Mouse (Mus musculus) heart, embryonic 12.5 days (tissue): ENCODE measurements around the gene Gm10643. TPM values are rescaled to one million over a fixed set of nuclear protein-coding genes. Genes with fewer than 3 reads are reported as not detected.
A peak's percentile ranks its signal among the peaks of the same experiment; 100 is the strongest.

ENCODE experiments used
- ATAC-seq: fragments of 200-750 bp; cut with Nextera tagmentation; 2 replicates; pipeline ENCODE4 v1.8.0; 2017; ENCODE audit warnings: moderate TSS enrichment, moderate library complexity; ENCODE audit not compliant: insufficient number of reproducible peaks, low FRiP score
- H3K27ac ChIP-seq: fragments of 300-500 bp; sonication (generic); 2 replicates; pipeline ENCODE4 v1.5.1; 2016; ENCODE audit warnings: mild to moderate bottlenecking, moderate library complexity; ENCODE audit not compliant: poor library complexity, severe bottlenecking
- H3K27me3 ChIP-seq: fragments of 300-500 bp; sonication (generic); replicated peaks from 2 replicates; pipeline ENCODE4 v1.6.1; 2016; ENCODE audit warnings: mild to moderate bottlenecking, moderate library complexity
- H3K36me3 ChIP-seq: fragments of 300-500 bp; sonication (generic); 2 replicates; pipeline ENCODE4 v1.6.1; 2016; ENCODE audit warnings: mild to moderate bottlenecking, moderate library complexity
- H3K4me1 ChIP-seq: fragments of 300-500 bp; sonication (generic); replicated peaks from 2 replicates; pipeline ENCODE4 v1.6.1; 2016; ENCODE audit warnings: mild to moderate bottlenecking
- H3K4me2 ChIP-seq: fragments of 300-500 bp; sonication (generic); 2 replicates; pipeline ENCODE4 v1.6.1; 2016; ENCODE audit warnings: mild to moderate bottlenecking, moderate library complexity
- H3K4me3 ChIP-seq: fragments of 300-500 bp; sonication (generic); 2 replicates; pipeline ENCODE4 v1.5.1; 2016; ENCODE audit warnings: mild to moderate bottlenecking
- H3K9ac ChIP-seq: fragments of 300-500 bp; sonication (generic); 2 replicates; pipeline ENCODE4 v1.6.1; 2016; ENCODE audit warnings: mild to moderate bottlenecking, moderate library complexity
- H3K9me3 ChIP-seq: fragments of 300-500 bp; sonication (generic); replicated peaks from 2 replicates; pipeline ENCODE4 v1.6.1; 2016; ENCODE audit warnings: mild to moderate bottlenecking, moderate library complexity
- WGBS: fragments of 180-500 bp; shearing (Covaris S2); methylation state at CpG from one replicate; pipeline ENCODE4 v1.1.7; 2016; 5-methylcytosine and 5-hydroxymethylcytosine counted together
- microRNA counts: library from miRNA; unstranded; fragments of <30 nt; microRNA quantifications from one replicate; lab custom pipeline; 2017
- microRNA-seq: library from miRNA; unstranded; fragments of <30 nt; microRNA quantifications from one replicate; pipeline ENCODE4, GENCODE M21; 2017
- polyA plus RNA-seq: library from polyadenylated mRNA; unstranded; fragments of >200 nt; fragmentation: Nextera tagmentation; extraction: Ambion mirVana; gene quantifications from 2 replicates; pipeline ENCODE4 v1.2.1, GENCODE M21; 2016

Gene Gm10643
- polyA plus RNA-seq, 1 experiment from 2014 or later, result 1.2 TPM

GRCm38 (mm10) chr8:84015833-84016232, 49.1 kb downstream of the Gm10643 start:
- no peaks in the 10 kb centered on the region for H3K36me3 ChIP-seq
- H3K4me2 ChIP-seq, result no peak overlapping the region
- peaks cover 50% of the 10 kb centered on the region for H3K27me3 ChIP-seq
- H3K9me3 ChIP-seq, result 0 out of 2 replicates have a peak, but pooled peaks cover 4% of the 10 kb centered on the region
- H3K4me1 ChIP-seq, result peaks cover 17% of the 10 kb centered on the region
- H3K9ac ChIP-seq, result no peak overlapping the region
- no peak for ATAC-seq
- H3K4me3 ChIP-seq, result no peak overlapping the region
- WGBS, result 90% methylated on average over 5 of the region's 5 CpGs
- no peak overlapping the region for H3K27ac ChIP-seq

MicroRNA genes within 50 kb of the gene (microRNA counts, 519-probe panel; counts per million panel counts)
- microRNA mmu-miR-709 (lab: Ali Mortazavi, UCI), result 1,731 counts per million, percentile 4 among the panel's probes with 10 or more counts

Small RNA genes within 50 kb of the gene (microRNA-seq; reads per million reads assigned to microRNA genes)
- not detected for gene Mir709

Other genes starting within 250 kb of the Gm10643 start
- 11.2 and 11.4 TPM in 2 replicates for gene Adgrl1, start 165.0 kb downstream of the Gm10643 start, polyA plus RNA-seq
- 0.34 and 0.40 TPM in 2 replicates for gene Gm10644, start 109.9 kb downstream of the Gm10643 start, polyA plus RNA-seq
- gene Asf1b, start 109.6 kb downstream of the Gm10643 start, polyA plus RNA-seq, result 55.0 and 58.3 TPM in 2 replicates
- gene Prkaca, start 92.1 kb downstream of the Gm10643 start, polyA plus RNA-seq, result 216 and 234 TPM in 2 replicates
- gene Samd1, start 67.5 kb downstream of the Gm10643 start, polyA plus RNA-seq, result 4.5 and 5.8 TPM in 2 replicates
- gene 1700067K01Rik, start 63.6 kb downstream of the Gm10643 start, polyA plus RNA-seq, result 0.22 and 0.54 TPM in 2 replicates
- gene 2210011C24Rik, start 53.0 kb downstream of the Gm10643 start, polyA plus RNA-seq, result 0.30 TPM in 1 of 2 replicates, not detected in the other
- gene Palm3, start 43.7 kb downstream of the Gm10643 start, polyA plus RNA-seq, result 1.7 and 2.1 TPM in 2 replicates
- 4.4 and 5.3 TPM in 2 replicates for gene Il27ra, start 22.5 kb downstream of the Gm10643 start, polyA plus RNA-seq
- not detected in 2 replicates for gene Rln3, start 20.1 kb downstream of the Gm10643 start, polyA plus RNA-seq
- gene Rfx1, start 1.7 kb upstream of the Gm10643 start, polyA plus RNA-seq, result 6.9 and 7.5 TPM in 2 replicates
- gene Dcaf15, start 39.6 kb upstream of the Gm10643 start, polyA plus RNA-seq, result 10.5 and 11.4 TPM in 2 replicates
- 0.14 TPM in 1 of 2 replicates, not detected in the other for gene Podnl1, start 60.9 kb upstream of the Gm10643 start, polyA plus RNA-seq
- gene Cc2d1a, start 82.8 kb upstream of the Gm10643 start, polyA plus RNA-seq, result 17.7 and 18.1 TPM in 2 replicates
- gene 4930432K21Rik, start 82.9 kb upstream of the Gm10643 start, polyA plus RNA-seq, result 1.00 and 1.1 TPM in 2 replicates
- 1.7 and 3.0 TPM in 2 replicates for gene Nanos3, start 120.1 kb upstream of the Gm10643 start, polyA plus RNA-seq
- gene Zswim4, start 171.9 kb upstream of the Gm10643 start, polyA plus RNA-seq, result 12.9 and 13.7 TPM in 2 replicates
- gene D8Ertd738e, start 184.6 kb upstream of the Gm10643 start, polyA plus RNA-seq, result 281 and 286 TPM in 2 replicates
- 48.2 and 50.9 TPM in 2 replicates for gene Mri1, start 192.2 kb upstream of the Gm10643 start, polyA plus RNA-seq
- 15.8 and 16.1 TPM in 2 replicates for gene Ccdc130, start 205.2 kb upstream of the Gm10643 start, polyA plus RNA-seq